In the genomic region with DNA sequence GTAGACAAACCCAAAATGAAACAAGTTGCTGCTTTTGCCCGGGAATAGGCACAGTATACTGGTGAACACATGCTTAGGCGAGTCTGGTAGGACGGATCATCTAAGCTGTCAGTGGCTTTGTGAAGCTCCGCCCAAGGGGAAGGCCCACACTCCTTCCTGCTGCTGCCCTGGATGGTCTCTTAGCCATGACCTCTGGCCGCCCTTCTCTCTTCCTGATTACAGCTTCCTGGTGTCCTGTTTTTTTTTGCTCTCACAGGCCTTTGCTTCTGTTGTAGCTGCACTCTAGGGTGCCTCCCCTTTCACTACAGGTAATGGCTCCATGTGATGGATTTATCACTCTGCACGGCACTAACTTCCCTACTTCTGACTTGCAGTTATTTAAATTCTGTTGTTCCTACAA, we compare ENCODE assay signal across 10 mouse cellular contexts.
DNase-seq lines count a peak whose midpoint lies in the region; ATAC-seq and TF ChIP-seq lines count a peak whose summit lies in the region.
"Had no signal": no experiment of that assay in that cellular context is flagged by ENCODE, and none has a peak within 500 bp of the region (broad histone marks: within the 10 kb centered on the region; RNA-seq: fewer than 3 reads in every experiment).

No protein-coding gene starts in this region.

- no peaks in the 10 kb centered on the region for H3K9me3 ChIP-seq in ES-E14 (ENCODE audit: control insufficient read depth, insufficient read depth, low read depth, low read length)
- H3K9me3 ChIP-seq in intestine, embryonic 16.5 days (ENCODE audit: control insufficient read depth, low read length): no peaks in the 10 kb centered on the region
- H3K9me3 ChIP-seq in liver, embryonic 16.5 days (replicated peaks; ENCODE audit: control insufficient read depth, low read length): no peaks in the 10 kb centered on the region
- no peaks in the 10 kb centered on the region for H3K9me3 ChIP-seq in midbrain, embryonic 11.5 days (ENCODE audit: control insufficient read depth, low read length)
- H3K9me3 ChIP-seq: embryonic facial prominence, embryonic 12.5 days; neural tube, embryonic 13.5 days had no signal

- no peaks in the 10 kb centered on the region for H3K27me3 ChIP-seq in intestine, embryonic 16.5 days (replicated peaks; ENCODE audit: control insufficient read depth, insufficient read depth, low read length)
- H3K27me3 ChIP-seq in liver, embryonic 16.5 days (ENCODE audit: control insufficient read depth, insufficient read depth, low read depth, low read length): no peaks in the 10 kb centered on the region
- no peaks in the 10 kb centered on the region for H3K27me3 ChIP-seq in midbrain, embryonic 11.5 days (ENCODE audit: control insufficient read depth, insufficient read depth, low read length)
- H3K27me3 ChIP-seq: embryonic facial prominence, embryonic 12.5 days; neural tube, embryonic 13.5 days had no signal

- peaks cover 0 to 10% of the 10 kb centered on the region in 2 experiments; a peak in 3 of 4 replicates for H3K4me1 ChIP-seq in ES-E14 (ENCODE audit: control insufficient read depth in 2 of 2, insufficient read depth in 2 of 2, low read length in 2 of 2, poor library complexity in 1 of 2)
- H3K4me1 ChIP-seq in intestine, embryonic 16.5 days (ENCODE audit: control insufficient read depth, insufficient read depth, low read length): peaks cover 2% of the 10 kb centered on the region
- H3K4me1 ChIP-seq in liver, embryonic 16.5 days (ENCODE audit: control insufficient read depth, low read depth, low read length): peaks cover 2% of the 10 kb centered on the region; the same call in 1 of the 2 replicates
- H3K4me1 ChIP-seq in midbrain, embryonic 11.5 days (ENCODE audit: control insufficient read depth, insufficient read depth, low read length): peaks cover 2% of the 10 kb centered on the region; the same call in 1 of the 2 replicates

- no peak overlapping the region for H3K4me3 ChIP-seq in ES-E14 (ENCODE audit: insufficient read depth in 1 of 2, low read depth in 1 of 2, low read length in 2 of 2, poor library complexity in 1 of 2, severe bottlenecking in 1 of 2)
- no peak overlapping the region for H3K4me3 ChIP-seq in intestine, embryonic 16.5 days (ENCODE audit: low read length)
- H3K4me3 ChIP-seq in liver, embryonic 16.5 days (ENCODE audit: low read depth, low read length): no peak overlapping the region
- H3K4me3 ChIP-seq in midbrain, embryonic 11.5 days (ENCODE audit: low read depth, low read length): no peak overlapping the region
- H3K4me3 ChIP-seq: embryonic facial prominence, embryonic 12.5 days; neural tube, embryonic 13.5 days had no signal

- WGBS in intestine, embryonic 16.5 days: 54% methylated on average over 6 of the region's 6 CpGs
- WGBS in liver, embryonic 16.5 days (ENCODE audit: insufficient replicate concordance): 39% methylated on average over 6 of the region's 6 CpGs
- 67% methylated on average over 6 of the region's 6 CpGs for WGBS in midbrain, embryonic 11.5 days

- H3K4me2 ChIP-seq in intestine, embryonic 16.5 days (ENCODE audit: low read depth, low read length): no peak overlapping the region
- H3K4me2 ChIP-seq in liver, embryonic 16.5 days (ENCODE audit: low read depth, low read length): no peak overlapping the region
- no peak overlapping the region for H3K4me2 ChIP-seq in midbrain, embryonic 11.5 days
- H3K4me2 ChIP-seq: embryonic facial prominence, embryonic 12.5 days; neural tube, embryonic 13.5 days had no signal

- H3K36me3 ChIP-seq in ES-E14 (ENCODE audit: control insufficient read depth, insufficient read depth, low read length, poor library complexity, severe bottlenecking): no peaks in the 10 kb centered on the region
- H3K36me3 ChIP-seq in intestine, embryonic 16.5 days (ENCODE audit: control insufficient read depth, insufficient read depth, low read length): no peaks in the 10 kb centered on the region
- H3K36me3 ChIP-seq in liver, embryonic 16.5 days (ENCODE audit: control insufficient read depth, insufficient read depth): no peaks in the 10 kb centered on the region
- H3K36me3 ChIP-seq in midbrain, embryonic 11.5 days (ENCODE audit: control insufficient read depth, insufficient read depth, low read length): no peaks in the 10 kb centered on the region
- H3K36me3 ChIP-seq: embryonic facial prominence, embryonic 12.5 days; neural tube, embryonic 13.5 days had no signal

- no peak overlapping the region for H3K27ac ChIP-seq in ES-E14 (ENCODE audit: insufficient read depth, low read depth, low read length, poor library complexity, severe bottlenecking)
- H3K27ac ChIP-seq in intestine, embryonic 16.5 days (ENCODE audit: low read length): no peak overlapping the region
- no peak overlapping the region for H3K27ac ChIP-seq in liver, embryonic 16.5 days (ENCODE audit: low read length)
- H3K27ac ChIP-seq in midbrain, embryonic 11.5 days (ENCODE audit: low read depth, low read length): no peak overlapping the region
- H3K27ac ChIP-seq: embryonic facial prominence, embryonic 12.5 days; neural tube, embryonic 13.5 days had no signal

- H3K9ac ChIP-seq in ES-E14 (ENCODE audit: insufficient read depth, low read depth, low read length, poor library complexity, severe bottlenecking): no peak overlapping the region
- no peak overlapping the region for H3K9ac ChIP-seq in intestine, embryonic 16.5 days (ENCODE audit: low read depth, low read length)
- H3K9ac ChIP-seq in liver, embryonic 16.5 days (ENCODE audit: low read depth, low read length): no peak overlapping the region
- no peak overlapping the region for H3K9ac ChIP-seq in midbrain, embryonic 11.5 days (ENCODE audit: low read length)
- H3K9ac ChIP-seq: embryonic facial prominence, embryonic 12.5 days; neural tube, embryonic 13.5 days had no signal

- DNase-seq in ES-E14 (ENCODE audit: low read depth, low spot score): peak; percentile 17
- no peak for DNase-seq in neural tube, embryonic 10.5 days (ENCODE audit: extremely low spot score, low spot score)
- no peak for DNase-seq in ovary, postnatal 36 days (ENCODE audit: low spot score)
- DNase-seq in midbrain, embryonic 11.5 days (ENCODE audit: low spot score, missing footprints): no peak
- no peak for DNase-seq in layer of hippocampus, adult 9-10 months (ENCODE audit: low spot score)

- in situ Hi-C loops in ES-E14 (cut with MboI; ENCODE audit: low sequenced_read_pairs in 2 of 2, unreplicated experiment in 2 of 2): no loop called here

- peak; percentile 77 for ATAC-seq in erythroblast, adult 5-6 weeks (replicated peaks; ENCODE audit: low FRiP score, poor library complexity, severe bottlenecking)
- ATAC-seq in intestine, embryonic 16.5 days: peak; percentile 74
- ATAC-seq in liver, embryonic 16.5 days (ENCODE audit: low read depth): peak; percentile 63; the same call in 1 of the 2 replicates
- no peak for ATAC-seq in midbrain, embryonic 11.5 days (ENCODE audit: low FRiP score)

TF ChIP-seq in ES-E14, 5 proteins besides CTCF, POLR2A, EP300 and RAD21:
- TF ChIP-seq CHD2 (IDR thresholded peaks at IDR 0.05; ENCODE audit: low read depth, low read length) (no peak), ZNF384 (IDR thresholded peaks at IDR 0.05; ENCODE audit: low read depth, low read length) (peak; percentile 31; the same call in 1 of the 2 replicates)
